Mouse (Mus musculus): ENCODE results near the gene Prss40.

GRCm38 (mm10) chr1:34584736-34585135 is 24.0 kb upstream of the Prss40 start:
- TF ChIP-seq CTCF (IDR thresholded peaks at IDR 0.05; ENCODE audit: low read depth, low read length): no peak
- no peak for TF ChIP-seq POLR2A (IDR thresholded peaks at IDR 0.05; ENCODE audit: insufficient read depth, low read length)
- TF ChIP-seq EP300 (IDR thresholded peaks at IDR 0.05; ENCODE audit: insufficient read depth, low read depth, low read length): no peak

All from ES-Bruce4 (cell line).